14 mouse cellular contexts compared by ENCODE assay signal in genomic region chr4:137212846-137213245, GRCm38 (mm10).
"Had no signal": no experiment of that assay in that cellular context is flagged by ENCODE, and none has a peak within 500 bp of the region (broad histone marks: within the 10 kb centered on the region; RNA-seq: fewer than 3 reads in every experiment).

No protein-coding gene starts in this region.

- H3K4me2 ChIP-seq: liver, embryonic 13.5 days; liver, embryonic 15.5 days; midbrain, embryonic 12.5 days; neural tube, embryonic 12.5 days had no signal

- H3K4me3 ChIP-seq: liver, embryonic 13.5 days; liver, embryonic 15.5 days; midbrain, embryonic 12.5 days; neural tube, embryonic 12.5 days; stomach, embryonic 15.5 days had no signal

- DNase-seq: liver, embryonic 13.5 days; liver, postnatal 0 days; lung, adult 2 months; midbrain, embryonic 14.5 days; right cerebral cortex, postnatal 14 days; thymus, adult 2 months; thymus, postnatal 25 days; thymus, postnatal 4 days had no signal

- H3K9me3 ChIP-seq: liver, embryonic 13.5 days; liver, embryonic 15.5 days; midbrain, embryonic 12.5 days; neural tube, embryonic 12.5 days; stomach, embryonic 15.5 days had no signal

- H3K36me3 ChIP-seq: liver, embryonic 13.5 days; liver, embryonic 15.5 days; midbrain, embryonic 12.5 days; neural tube, embryonic 12.5 days; stomach, embryonic 15.5 days had no signal

- H3K27ac ChIP-seq: liver, embryonic 13.5 days; liver, embryonic 15.5 days; macrophage; midbrain, embryonic 12.5 days; neural tube, embryonic 12.5 days; stomach, embryonic 15.5 days; stomach, postnatal 0 days had no signal

- H3K27me3 ChIP-seq: neural tube, embryonic 12.5 days; stomach, embryonic 15.5 days had no signal

- H3K4me1 ChIP-seq: liver, embryonic 13.5 days; liver, embryonic 15.5 days had no signal

- H3K9ac ChIP-seq: liver, embryonic 13.5 days; liver, embryonic 15.5 days; liver, postnatal 0 days; midbrain, embryonic 12.5 days; neural tube, embryonic 12.5 days; stomach, embryonic 15.5 days had no signal

- ATAC-seq: liver, postnatal 0 days had no signal
